Mouse (Mus musculus) heart, postnatal 36 days (tissue): ENCODE measurements around the gene Rflna. TPM values are rescaled to one million over a fixed set of nuclear protein-coding genes. Genes with fewer than 3 reads are reported as not detected.

Experiments used
- DNase-seq, 2 experiments: peaks; one replicate each; pipeline ENCODE4 v3.0.0; 2021 to 2022
- intact Hi-C: fragments of 180-260 bp; cut with DNase I; formaldehyde crosslinking; loops from one replicate; pipeline ENCODE4 v1.15.1; 2025
- total RNA-seq, 2 experiments: library from RNA; stranded (reverse); gene quantifications; 2 replicates each; pipeline ENCODE4 v1.2.3; 2021

Gene Rflna
- total RNA-seq, 2 experiments from 2014 or later, result 0.47 TPM; not detected in 1

GRCm38 (mm10) chr5:125049481-125049880, 46.5 kb downstream of the Rflna start:
- DNase-seq, result no peak
- intact Hi-C loops, result loop anchor here (2.0 kb wide), 1 partner anchor 25 kb away; no protein-coding TSS in a partner anchor

- intact Hi-C loops, result no loop called here
- peak in 1 of 2 experiments; percentile 38 for DNase-seq
These were observed 49.2 kb downstream of the Rflna start for GRCm38 (mm10) chr5:125052237-125052602.

- peak; percentile 73 to 82 for DNase-seq
- intact Hi-C loops, result no loop called here
These were observed 49.8 kb downstream of the Rflna start for GRCm38 (mm10) chr5:125052603-125053488.

- intact Hi-C loops, result no loop called here
These were observed 50.6 kb downstream of the Rflna start for GRCm38 (mm10) chr5:125053661-125054060.

GRCm38 (mm10) chr5:125055901-125056300, 52.9 kb downstream of the Rflna start:
- intact Hi-C loops, result loop anchor here (2.0 to 5.0 kb wide), 2 partner anchors 17 to 216 kb away; no protein-coding TSS in a partner anchor

More at GRCm38 (mm10) chr5:125053661-125054060, 50.6 kb downstream of the Rflna start:
- DNase-seq, result no peak

GRCm38 (mm10) chr5:125056331-125056695, 53.3 kb downstream of the Rflna start:
- intact Hi-C loops, result loop anchor here (2.0 to 5.0 kb wide), 2 partner anchors 16 to 216 kb away; no protein-coding TSS in a partner anchor
- no peak for DNase-seq

More at GRCm38 (mm10) chr5:125055901-125056300, 52.9 kb downstream of the Rflna start:
- no peak for DNase-seq

GRCm38 (mm10) chr5:125056696-125057554, 53.9 kb downstream of the Rflna start:
- intact Hi-C loops, result loop anchor here (2.0 to 5.0 kb wide), 2 partner anchors 16 to 215 kb away; no protein-coding TSS in a partner anchor
- DNase-seq, result peak; percentile 65 to 68

GRCm38 (mm10) chr5:125057555-125058266, 54.7 kb downstream of the Rflna start:
- intact Hi-C loops, result loop anchor here (2.0 to 5.0 kb wide), 4 partner anchors 15 to 215 kb away; no protein-coding TSS in a partner anchor
- peak; percentile 55 to 70 for DNase-seq

GRCm38 (mm10) chr5:125058267-125058668, 55.2 kb downstream of the Rflna start:
- DNase-seq, result peak; percentile 72 to 81
- intact Hi-C loops, result loop anchor here (2.0 to 5.0 kb wide), 3 partner anchors 17 to 214 kb away; no protein-coding TSS in a partner anchor

Other genes starting within 250 kb of the Rflna start
- gene Ccdc92, start 140.8 kb upstream of the Rflna start, total RNA-seq, result 1 to 10 TPM in 1 of 2 experiments, under 1 TPM in 1; 0.73 to 1.2 TPM
- 10 to 100 TPM; 39.7 to 43.4 TPM for gene Zfp664, start 140.5 kb upstream of the Rflna start, total RNA-seq
- gene Ncor2, start 176.0 kb downstream of the Rflna start, total RNA-seq, result 10 to 100 TPM; 70.5 to 74.8 TPM